Mouse (Mus musculus) liver, adult 2 months (tissue): Measurements from ENCODE around the gene Klc3.

Experiments used
- CTCF ChIP-seq: fragments of 200-500 bp; IDR thresholded peaks from 2 replicates; pipeline ENCODE4 v1.5.1; 2011; ENCODE audit warnings: low read depth, low read length, control low read depth
- POLR2A ChIP-seq: fragments of 200-500 bp; IDR thresholded peaks from 2 replicates; pipeline ENCODE4 v1.6.1; 2011; ENCODE audit warnings: low read length, control low read depth; ENCODE audit not compliant: insufficient read depth; ENCODE audit errors: extremely low read depth

GRCm38 (mm10) chr7:19363881-19364280, 40.0 kb downstream of the Klc3 start:
- TF ChIP-seq CTCF: peak; percentile 93
- no peak for TF ChIP-seq POLR2A
